Mouse (Mus musculus) embryonic stem cell, embryonic (primary cell): ENCODE results near the gene Sapcd2.

Experiments used
- CTCF ChIA-PET, 4 experiments: fragments of 300-600 bp in 2 of 4; fragments of 350-600 bp in 2 of 4; sonication (Branson Sonifier 250); formaldehyde crosslinking; loops; one replicate each; lab custom pipeline; 2022; ENCODE audit warnings: inconsistent platforms in 2 of 4; lab: Charles Lee
- POLR2A ChIA-PET, 4 experiments: fragments of 300-600 bp in 2 of 4; fragments of 350-600 bp in 2 of 4; sonication (Branson Sonifier 250); formaldehyde crosslinking; loops; one replicate each; lab custom pipeline; 2022; ENCODE audit warnings: antibody characterized with exemption in 4 of 4, inconsistent platforms in 1 of 4; lab: Charles Lee

The Sapcd2 gene

DNA sequence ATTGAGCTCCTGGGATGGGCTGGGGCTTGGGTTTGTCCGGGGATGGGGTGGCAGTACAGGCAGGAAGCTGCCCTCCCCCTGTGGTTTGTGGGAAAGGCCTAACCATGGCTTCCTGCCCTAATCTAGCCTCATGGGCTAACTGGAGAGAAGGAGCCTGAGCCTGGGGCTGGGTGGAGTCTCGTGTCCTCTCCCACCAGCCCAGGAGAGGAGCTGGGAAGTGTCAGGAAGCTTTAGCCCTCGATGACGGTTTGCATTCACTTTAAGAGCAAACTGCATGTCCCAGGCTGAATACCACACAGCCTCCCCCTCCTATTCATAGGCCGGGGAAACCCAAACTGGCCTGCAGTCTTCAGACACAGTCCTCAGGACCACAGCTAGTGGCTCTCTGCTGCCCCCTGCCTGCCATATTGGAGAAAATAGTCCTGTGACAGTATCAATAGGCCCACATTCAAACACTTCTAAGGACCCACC is 54.6 kb downstream of the Sapcd2 start:
- CTCF ChIA-PET, result interaction anchor here (0.6 to 3.2 kb wide), 50 partner anchors 8 to 1105 kb away, joined by 3 to 17 read pairs (median 3); partner anchors contain the start of genes Ssna1 (in 2 of the 4), AL732309.1 (in 1 of the 4), Ajm1 (in 1 of the 4) and Anapc2 (in 1 of the 4)
- POLR2A ChIA-PET, result interaction anchor here (0.6 to 4.0 kb wide), 17 partner anchors 10 to 232 kb away, joined by 3 to 12 read pairs (median 4); partner anchors contain the start of genes Clic3 (in 2 of the 4), Paxx (in 1 of the 4), Sapcd2 (in 1 of the 4) and Tprn (in 1 of the 4)

DNA sequence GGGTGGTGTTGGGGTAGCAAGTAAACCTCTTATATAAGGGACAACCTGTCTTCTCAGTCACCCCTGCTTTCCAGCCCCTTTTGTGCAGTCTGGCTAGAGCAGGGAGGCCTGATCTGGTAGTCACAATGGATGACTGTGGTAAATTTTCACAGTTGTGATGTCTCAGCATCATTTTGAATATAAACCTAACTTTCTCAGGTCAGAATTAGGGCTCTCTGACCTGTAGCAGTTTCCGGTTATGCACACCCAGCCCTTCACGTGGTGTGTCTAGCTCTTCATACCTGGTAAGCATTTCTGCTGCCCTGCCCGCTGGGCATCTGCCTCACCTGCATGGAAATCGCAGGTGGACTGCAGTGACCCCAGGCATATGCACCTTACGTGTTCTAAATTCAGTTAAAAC is 55.1 kb downstream of the Sapcd2 start:
- ChIA-PET CTCF (interaction anchor here (0.6 to 3.2 kb wide), 41 partner anchors 9 to 233 kb away, joined by 3 to 17 read pairs (median 3); partner anchors contain the start of genes AL732309.1 (in 1 of the 4), Ajm1 (in 1 of the 4), Clic3 (in 1 of the 4) and Edf1 (in 1 of the 4)), POLR2A (interaction anchor here (0.8 to 4.0 kb wide), 11 partner anchors 17 to 165 kb away, joined by 3 to 12 read pairs (median 4); partner anchors contain the start of genes Clic3 (in 2 of the 4), Paxx (in 1 of the 4) and Tprn (in 1 of the 4))
